Mouse (Mus musculus) fat pad, adult 2 months (tissue): ENCODE data around the gene Tmem218.

Experiments
- DNase-seq: peaks from one replicate; pipeline ENCODE4 v3.0.0-alpha.2; 2011; ENCODE audit warnings: low read depth, low spot score; ENCODE audit errors: extremely low read depth

Gene Tmem218

GRCm38 (mm10) chr9:37232201-37233195 is 24.5 kb downstream of the Tmem218 start:
- no peak for DNase-seq

GRCm38 (mm10) chr9:37235951-37236737 is 28.1 kb downstream of the Tmem218 start:
- no peak for DNase-seq

- DNase-seq: no peak
Measured at GRCm38 (mm10) chr9:37242764-37243163, 34.7 kb downstream of the Tmem218 start.

- DNase-seq: no peak
Measured at GRCm38 (mm10) chr9:37244600-37244999, 36.6 kb downstream of the Tmem218 start.

GRCm38 (mm10) chr9:37245404-37245803 is 37.4 kb downstream of the Tmem218 start:
- DNase-seq: no peak

GRCm38 (mm10) chr9:37245810-37246209 is 37.8 kb downstream of the Tmem218 start:
- DNase-seq: no peak

- DNase-seq: no peak
Measured at GRCm38 (mm10) chr9:37247429-37247828, 39.4 kb downstream of the Tmem218 start.

- DNase-seq: no peak
Measured at GRCm38 (mm10) chr9:37248381-37248906, 40.4 kb downstream of the Tmem218 start.

GRCm38 (mm10) chr9:37249976-37250375 is 42.0 kb downstream of the Tmem218 start:
- no peak for DNase-seq

- no peak for DNase-seq
Measured at GRCm38 (mm10) chr9:37250631-37251030, 42.6 kb downstream of the Tmem218 start.

- DNase-seq: no peak
Measured at GRCm38 (mm10) chr9:37254531-37255110, 46.6 kb downstream of the Tmem218 start.

- DNase-seq: no peak
Measured at GRCm38 (mm10) chr9:37255149-37255888, 47.3 kb downstream of the Tmem218 start, which contains the start of gene Slc37a2. TSS of gene Slc37a2 (minus strand) at chr9:37255738.

- no peak for DNase-seq
Measured at GRCm38 (mm10) chr9:37255889-37256225, 47.8 kb downstream of the Tmem218 start.

- no peak for DNase-seq
Measured at GRCm38 (mm10) chr9:37266622-37267021, 58.6 kb downstream of the Tmem218 start.
